Mouse (Mus musculus): ENCODE measurements at regions not wholly inside any gene's neighbourhood (a gene's known extent, or its start where the extent isn't known, plus 50 kb on each side); places are given as distances from the start of the nearest gene placed in this dataset.

DNA sequence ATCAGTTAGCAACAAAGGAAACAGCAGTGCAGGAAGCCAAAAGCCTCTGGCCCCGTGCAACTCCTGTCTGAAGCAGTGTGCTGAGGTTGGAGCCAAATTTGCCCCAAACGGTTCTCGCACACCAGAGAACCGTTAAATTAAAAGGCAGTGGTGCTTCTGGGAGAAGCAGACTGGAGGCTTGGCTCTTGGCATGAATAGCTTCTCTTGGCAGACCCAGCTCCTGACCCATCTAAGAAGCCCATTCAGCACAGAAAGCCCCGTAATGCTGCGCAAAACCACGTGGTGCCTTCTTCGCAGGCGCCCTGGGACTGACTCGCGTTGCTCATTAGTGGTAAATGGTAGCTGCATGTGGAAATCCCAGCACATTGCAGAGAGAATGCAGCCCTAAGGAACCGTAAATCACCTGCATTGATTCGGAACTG, 340.2 kb upstream of the Slc24a2 start:
- peak; percentile 30 to 54 for DNase-seq (ENCODE audit: low spot score in 2 of 2)

DNA sequence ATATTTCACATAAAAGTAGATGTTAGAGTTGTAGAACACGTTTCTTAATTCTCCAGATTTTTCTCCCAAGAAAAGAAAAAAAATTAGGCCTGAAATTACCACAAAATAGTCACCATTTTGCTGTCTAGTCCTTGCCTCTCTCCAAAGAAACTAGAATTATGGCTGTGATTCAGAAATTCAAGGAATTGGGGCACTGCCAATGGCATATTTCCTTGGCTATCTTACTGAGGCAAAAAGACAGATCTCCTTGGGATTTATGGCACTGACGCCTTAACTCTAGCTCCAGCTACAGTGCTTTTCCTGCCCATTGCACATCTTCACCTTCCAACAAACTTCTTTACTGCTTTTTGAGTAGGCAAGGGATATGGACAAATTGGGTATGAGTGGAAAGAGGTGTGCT, 336.3 kb upstream of the Slc24a2 start:
- DNase-seq (ENCODE audit: low spot score in 2 of 2) = no peak

DNA sequence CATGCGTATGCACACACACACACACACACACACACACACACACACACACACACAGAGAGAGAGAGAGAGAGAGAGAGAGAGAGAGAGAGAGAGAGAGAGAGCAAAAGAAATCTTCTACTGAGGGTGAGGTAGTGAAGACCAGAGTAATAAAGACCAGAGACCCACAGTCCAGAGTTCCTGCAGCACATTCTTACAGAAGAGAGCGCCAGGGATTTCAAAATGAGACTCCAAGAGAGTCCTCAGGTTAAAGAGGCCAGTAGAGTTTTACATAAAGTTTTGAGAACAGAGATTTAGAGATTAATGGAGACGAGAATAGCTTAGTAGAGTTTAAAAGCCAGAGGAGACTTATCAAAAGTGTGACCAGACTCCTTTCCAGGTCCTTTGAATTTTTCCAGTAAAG, 324.6 kb upstream of the Slc24a2 start:
- no peak for DNase-seq (ENCODE audit: low spot score in 2 of 2)
